Mouse (Mus musculus) lung, postnatal 4 days (tissue): ENCODE results near the gene Ak9.
"Not testable (repeated sequence)": the region's sequence is repeated elsewhere in the genome, so short reads cannot be mapped to it uniquely, and the experiment has no call there.

ENCODE experiments used
- DNase-seq, 2 experiments: peaks; one replicate each; pipeline ENCODE4 v3.0.0; 2021

Gene Ak9

DNA sequence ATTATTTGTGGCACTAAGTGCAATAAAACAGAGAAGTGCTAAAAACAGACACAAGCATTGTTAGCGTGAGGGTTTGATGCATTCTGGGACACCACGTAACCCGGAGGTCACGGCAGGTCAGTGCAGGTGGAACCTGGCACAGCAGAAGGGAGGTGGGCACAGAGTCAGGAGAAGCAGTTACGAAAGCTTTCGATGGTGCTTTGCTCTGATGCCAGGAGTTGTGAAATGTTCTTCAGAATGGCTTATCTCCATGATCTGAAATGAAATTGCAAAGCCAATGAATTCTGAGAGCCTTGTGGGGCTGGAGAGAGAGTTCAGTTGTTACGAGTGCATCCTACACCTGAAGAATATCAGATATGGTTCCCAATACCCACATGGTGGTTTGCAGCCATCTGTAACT, 37.6 kb downstream of the Ak9 start:
- peak; percentile 53 to 61 for DNase-seq

DNA sequence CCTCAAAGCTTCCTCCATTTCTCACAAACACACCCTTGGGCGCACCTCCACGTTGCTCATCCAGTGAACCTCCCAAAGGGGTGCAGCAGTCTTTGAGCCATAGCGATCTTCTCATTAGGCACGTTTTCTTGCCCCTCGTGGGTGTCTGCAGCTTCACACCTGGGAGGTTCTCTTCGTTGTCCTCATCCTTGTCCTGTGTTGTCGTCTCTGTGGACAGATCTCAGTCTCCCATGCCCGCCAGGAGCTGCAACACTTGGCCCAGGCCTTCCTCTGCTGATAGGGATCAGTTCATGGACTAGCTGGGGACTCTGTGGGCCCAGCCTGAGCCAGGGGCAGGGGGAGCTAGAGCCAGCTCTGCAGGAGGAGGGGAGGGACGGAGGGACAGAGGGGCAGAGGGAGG, 61.3 kb downstream of the Ak9 start:
- DNase-seq = no peak

DNA sequence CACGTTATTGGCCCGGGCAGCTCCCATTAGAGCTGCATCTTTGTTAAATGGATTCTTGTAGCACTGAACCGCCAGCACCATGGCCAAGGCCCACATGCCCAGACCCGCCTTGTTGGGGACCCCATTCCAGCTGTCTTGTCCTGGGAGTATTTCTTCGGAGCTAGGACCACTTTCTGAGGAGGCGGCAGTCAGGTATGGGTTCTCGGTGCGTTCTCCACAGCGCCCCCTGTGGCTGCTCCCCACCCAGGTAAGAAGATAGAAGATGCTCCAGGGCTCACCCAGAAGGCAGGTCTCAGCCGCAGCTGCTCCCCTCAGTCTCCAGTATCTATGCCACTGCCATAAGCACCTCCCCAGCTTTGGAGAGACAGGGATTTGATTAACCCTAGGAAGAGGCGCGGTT, 76.7 kb downstream of the Ak9 start:
- no peak for DNase-seq

DNA sequence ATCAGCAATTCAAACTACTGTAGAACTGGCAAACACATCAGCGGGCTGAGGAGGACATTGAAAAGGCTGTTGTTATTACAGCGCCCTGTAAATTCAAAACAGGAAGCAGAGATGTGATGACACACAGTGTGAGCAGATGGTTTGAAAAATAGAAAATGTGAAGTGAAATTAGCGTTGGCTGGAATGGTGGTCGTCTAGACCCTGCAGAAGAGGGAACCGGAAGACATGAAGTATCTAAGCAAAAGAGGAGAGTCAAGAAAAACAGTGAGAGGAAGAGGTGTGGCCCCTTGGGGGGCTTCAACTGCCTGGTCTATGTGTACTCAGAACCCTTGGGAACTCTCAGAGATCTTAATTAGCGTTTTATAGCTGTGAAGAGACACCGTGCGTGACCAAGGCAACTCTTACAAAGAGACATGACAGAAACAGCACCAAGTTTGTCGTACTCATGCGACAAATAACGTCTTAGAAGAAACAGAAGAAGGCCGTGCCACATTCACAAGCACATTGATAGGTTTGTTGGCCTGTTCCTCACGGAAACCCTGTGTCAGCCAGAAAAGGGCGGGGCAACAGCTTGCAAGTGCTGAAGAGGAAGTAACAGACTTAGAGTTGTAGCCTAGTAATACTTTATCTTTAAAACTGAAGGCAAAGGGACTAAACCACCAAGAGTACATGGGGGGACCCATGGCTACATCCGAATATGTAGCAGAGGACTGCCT, 81.9 kb downstream of the Ak9 start:
- DNase-seq = peak; percentile 63 to 67

DNA sequence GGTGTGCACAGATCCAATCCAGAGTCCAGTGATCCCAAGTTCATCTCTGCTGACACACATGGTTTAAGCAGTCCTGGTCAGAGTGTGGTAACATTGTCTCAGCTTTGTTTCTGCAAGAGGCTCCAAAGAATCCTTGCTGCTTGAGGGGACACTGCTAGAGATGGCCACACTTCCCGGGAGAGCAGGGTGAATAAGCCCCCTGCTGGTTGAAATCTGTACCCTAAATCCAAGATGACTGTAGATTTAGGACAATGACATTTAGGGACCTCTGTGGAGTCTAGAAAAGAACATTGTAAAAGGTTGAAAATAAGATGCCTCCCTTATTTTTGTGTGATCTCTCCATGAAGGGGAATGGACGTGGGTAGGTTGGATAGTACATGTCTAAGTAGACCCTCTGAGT, 89.8 kb downstream of the Ak9 start:
- no peak for DNase-seq

DNA sequence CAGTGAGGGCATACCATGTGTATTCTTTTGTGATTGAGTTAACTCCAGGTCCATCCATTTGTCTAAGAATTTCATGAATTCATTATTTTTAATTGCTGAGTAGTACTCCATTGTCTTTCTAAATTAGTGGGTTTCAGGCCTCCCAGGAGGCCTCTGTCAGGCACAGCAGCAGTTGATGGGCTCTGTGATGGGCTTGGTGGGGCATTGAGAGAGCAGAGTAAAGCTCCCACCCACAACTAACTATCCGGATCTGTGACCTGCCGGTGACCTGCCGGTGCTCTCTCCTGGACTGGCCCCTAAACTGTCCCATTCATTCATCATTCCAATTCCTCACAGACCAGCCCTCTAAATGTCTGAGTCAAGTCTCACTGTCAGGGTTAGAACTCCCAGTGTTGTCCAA, 97.3 kb downstream of the Ak9 start:
- no peak for DNase-seq

DNA sequence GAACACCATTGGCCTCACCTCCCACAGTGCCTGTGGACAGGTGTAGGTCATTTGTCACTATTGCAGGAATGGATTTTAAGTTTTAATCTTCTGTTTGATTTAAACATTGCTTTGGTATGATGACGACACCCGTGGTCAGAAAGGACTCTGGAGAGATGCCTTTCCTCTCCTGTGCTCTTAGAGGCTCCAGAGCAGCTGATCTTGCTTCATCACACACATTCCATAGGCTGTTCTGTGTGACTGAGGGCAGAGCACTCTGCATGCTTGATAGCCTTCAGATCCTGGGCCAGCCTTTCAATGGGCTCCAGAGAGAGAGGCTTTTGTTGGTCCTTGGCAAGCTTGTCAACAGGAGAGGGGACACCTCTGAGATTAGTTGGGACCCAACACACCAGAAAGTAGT, 99.6 kb downstream of the Ak9 start:
- DNase-seq = peak; percentile 16 to 38

DNA sequence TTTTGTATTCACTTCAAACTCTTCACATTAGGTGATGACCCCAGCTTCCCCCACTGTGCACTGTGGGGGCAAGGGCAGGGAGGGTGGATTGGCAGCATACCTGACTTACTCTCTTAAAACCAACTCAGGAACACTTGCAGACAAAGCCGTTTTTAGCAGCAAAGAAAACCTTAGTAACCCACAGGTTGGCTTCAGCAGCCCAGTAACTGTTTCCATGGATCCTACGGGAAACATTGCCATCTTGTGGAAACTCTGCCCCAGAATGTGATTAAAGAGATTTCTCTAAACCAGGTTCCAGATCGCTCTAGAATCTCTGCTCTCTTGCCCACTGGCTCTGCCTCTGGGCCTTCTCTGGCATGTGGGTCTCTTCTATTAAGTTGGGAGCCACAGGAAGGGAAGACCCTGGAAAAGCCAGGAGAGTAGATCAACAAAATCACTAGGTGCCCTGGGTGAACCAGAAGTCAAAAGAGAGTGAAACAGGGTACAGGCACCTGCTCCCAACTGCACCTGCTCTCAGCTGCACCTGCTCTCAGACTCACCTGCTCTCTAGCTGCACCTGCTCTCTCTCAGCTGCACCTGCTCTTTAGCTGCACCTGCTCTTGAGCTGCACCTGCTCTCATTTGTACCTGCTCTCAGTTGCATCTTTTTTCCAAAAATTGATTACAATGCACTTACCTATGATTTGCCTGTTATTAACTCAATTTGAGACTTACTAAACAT, 100.3 kb downstream of the Ak9 start:
- peak in 1 of 2 experiments; percentile 9 for DNase-seq

DNA sequence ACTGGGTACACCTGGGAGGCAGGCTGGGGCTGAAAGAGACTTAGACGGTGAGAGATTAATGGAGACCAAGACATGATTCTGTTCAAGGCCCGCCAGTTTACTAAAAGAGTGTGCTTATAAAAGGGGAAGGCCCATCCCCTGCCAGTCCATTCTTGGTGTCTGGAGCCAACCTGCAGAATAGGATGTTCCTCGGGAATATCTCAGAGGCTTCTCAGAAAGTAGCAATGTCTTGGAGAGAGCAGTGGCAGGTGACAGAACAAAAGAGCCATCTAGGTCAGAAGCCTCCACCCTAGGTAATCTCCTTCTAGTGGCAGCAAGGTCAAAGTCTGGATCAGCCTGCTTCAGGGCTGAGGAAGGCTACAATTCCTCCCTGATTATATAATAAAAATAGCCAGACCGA, 106.4 kb downstream of the Ak9 start:
- not testable (repeated sequence) for DNase-seq

DNA sequence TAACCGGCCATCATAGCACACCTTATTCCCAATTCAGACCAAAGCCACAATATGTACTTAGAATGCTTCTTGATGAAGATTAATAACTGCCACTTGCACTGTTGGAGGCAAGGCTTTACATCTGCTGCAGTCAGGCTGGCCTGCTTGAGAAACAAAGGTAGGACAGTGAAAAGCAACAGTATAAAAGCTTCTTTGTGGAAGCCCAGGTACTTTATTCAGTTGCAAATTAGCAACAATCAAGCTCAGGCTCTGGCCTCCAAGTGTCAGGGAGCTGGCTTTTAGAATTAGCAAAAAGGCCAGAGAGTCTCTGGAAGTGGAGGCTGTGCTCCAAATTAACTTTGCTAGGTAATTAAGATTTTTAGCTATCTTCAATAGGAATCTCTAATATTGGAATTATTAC, 107.0 kb downstream of the Ak9 start:
- not testable (repeated sequence) for DNase-seq

DNA sequence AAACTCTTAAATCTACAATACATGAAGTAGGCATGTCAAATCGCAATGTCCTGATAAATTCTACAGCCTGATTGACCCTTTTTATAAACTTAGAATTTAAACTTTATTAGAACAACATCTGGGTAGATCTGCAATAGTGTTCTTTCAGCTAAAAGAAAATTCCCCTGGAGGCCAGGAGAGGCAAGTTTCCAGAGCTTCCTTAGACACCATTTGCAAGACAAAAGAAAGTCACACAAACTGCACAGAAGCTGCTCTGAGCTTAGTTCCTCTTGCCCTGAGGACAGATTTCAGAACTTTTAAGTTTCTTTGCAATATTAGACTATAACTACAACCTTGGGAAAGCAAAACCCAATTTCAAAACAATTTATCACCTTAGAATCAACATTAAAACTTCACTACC, 109.7 kb downstream of the Ak9 start:
- not testable (repeated sequence) for DNase-seq

DNA sequence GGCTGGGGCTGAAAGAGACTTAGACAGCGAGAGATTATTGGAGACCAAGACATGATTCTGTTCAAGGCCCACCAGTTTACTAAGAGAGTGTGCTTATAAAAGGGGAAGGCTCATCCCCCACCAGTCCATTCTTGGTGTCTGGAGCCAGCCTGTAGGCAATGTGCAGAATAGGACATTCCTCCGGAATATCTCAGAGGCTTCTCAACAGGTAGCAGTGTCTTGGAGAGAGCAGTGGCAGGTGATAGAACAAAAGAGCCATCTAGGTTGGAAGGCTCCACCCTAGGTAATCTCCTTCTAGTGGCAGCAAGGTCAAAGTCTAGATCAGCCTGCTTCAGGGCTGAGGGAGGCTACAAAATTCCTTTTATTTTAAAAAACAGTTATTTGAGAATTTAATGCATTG, 111.6 kb downstream of the Ak9 start:
- DNase-seq = not testable (repeated sequence)

DNA sequence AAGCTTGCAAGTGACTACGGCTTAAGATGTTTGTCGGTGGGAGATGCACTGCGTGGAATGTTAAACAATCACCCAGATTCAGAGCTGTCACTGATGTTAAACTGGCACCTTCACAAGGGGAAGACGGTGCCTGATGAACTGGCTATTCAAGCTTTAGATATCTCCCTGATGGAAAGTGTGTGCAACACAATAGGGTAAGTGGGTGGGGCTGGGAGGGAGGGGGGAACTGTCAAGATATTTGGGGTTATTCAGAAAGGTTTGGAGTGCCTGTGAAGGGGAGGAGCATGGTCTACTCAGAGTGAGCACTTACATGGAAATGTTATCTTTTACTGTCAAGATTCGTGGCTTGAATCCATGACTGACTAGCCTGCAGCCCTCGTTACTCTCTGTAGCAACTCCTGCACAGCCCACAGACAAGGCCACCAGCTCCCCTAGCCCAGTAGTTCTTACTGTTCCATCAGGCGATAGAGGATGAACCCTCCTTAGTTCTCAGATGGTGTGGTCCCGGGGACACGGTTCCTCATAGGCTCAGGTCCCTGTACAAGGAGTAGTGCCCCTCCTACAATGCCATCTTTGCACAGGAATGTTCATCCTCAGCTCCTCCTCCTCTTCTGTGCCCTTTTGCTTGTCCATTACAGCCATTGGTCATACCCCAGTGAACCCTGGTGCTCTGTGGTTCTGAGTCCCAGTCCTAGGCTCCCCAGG, 116.9 kb downstream of the Ak9 start:
- DNase-seq = no peak

DNA sequence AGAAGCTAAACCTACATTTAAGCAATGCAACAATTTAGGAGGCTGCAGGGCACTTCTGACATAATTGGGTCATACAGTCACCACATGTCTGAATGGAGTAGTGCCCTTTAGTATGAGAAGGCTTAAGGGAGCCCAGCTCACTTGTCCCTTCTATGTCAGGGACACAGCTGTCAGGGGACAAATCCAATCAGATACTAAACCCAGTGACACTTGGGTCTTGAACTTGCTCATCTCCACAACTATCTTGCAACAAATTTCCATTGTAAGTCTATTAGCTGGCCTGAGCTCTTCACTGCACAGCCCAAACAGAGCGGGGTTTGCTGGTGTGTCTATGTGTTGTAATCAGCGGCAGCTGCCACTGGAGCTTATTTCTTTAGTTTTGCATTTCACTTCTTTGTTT, 119.9 kb downstream of the Ak9 start:
- no peak for DNase-seq

DNA sequence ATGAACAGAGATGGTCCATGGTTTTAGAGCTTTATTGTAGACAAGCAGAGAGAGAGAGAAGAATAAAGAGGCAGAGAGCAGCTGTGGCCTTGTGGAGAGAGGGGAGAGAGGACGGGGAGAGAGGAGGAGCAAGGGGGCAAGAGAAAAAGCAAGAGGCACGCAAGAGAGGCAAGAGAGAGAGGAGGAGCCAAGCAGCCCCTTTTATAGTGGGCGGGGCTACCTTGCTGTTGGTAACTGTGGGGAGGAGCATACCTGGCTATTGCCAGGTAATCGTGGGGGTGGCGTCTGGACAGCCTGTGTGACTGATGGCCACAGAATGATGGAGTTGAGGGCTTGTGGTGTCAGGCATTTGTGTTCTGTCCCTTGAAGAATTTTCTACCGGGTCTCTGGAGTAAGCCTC, 122.6 kb downstream of the Ak9 start:
- no peak for DNase-seq

DNA sequence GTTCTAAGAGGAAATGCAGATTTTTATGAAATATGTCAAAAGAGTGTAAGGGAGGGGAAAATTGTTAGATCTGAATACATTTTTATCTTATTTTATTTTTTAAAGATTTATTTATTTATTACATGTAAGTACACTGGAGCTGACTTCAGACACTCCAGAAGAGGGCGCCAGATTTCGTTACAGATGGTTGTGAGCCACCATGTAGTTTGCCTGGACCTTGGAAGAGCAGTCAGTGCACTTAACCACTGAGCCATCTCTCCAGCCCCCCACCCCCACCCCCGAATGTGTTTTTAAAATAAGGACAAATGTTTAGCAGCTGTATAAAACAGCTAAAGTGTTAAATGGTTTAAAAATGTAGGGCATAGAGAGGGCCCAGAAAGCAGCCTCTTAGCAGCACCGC, 130.8 kb downstream of the Ak9 start:
- DNase-seq = peak; percentile 41 to 73

DNA sequence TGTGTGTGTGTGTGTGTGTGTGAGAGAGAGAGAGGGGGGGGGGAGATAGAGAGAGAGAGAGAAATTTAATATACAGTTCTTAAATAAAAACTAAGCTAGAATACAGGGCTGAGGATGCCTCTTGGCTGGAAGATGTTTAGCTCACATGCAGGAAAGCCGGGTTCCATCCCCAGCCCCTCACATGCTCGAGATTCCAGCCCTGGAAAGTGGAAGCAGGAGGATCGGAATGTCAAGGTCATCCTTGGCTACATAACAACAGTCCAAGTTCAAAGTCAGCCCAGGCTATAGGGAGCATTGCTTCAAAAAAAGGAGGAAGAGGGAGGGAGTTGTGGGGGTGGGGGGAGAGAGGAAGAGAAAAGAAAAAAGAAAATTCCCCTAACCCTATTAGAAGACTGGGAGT, 131.4 kb downstream of the Ak9 start:
- no peak for DNase-seq

DNA sequence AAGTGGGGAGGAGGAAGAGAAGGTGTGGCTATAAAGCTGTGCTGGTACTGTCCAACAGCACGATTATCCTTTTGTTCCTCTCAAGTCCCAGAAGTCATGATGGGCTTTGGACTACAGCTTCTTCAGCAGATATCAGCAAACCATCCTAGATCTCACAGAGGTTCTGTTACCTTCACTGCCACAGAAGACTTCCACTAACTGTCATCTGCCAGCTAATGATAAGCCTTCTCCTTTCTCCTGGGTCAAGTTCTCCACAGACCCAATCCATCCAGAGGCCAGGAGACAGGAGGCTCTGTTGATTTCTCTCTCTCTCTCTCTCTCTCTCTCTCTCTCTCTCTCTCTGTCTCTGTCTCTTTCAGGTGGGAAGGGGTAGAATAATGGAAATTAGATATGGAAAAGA, 144.4 kb downstream of the Ak9 start:
- no peak for DNase-seq

DNA sequence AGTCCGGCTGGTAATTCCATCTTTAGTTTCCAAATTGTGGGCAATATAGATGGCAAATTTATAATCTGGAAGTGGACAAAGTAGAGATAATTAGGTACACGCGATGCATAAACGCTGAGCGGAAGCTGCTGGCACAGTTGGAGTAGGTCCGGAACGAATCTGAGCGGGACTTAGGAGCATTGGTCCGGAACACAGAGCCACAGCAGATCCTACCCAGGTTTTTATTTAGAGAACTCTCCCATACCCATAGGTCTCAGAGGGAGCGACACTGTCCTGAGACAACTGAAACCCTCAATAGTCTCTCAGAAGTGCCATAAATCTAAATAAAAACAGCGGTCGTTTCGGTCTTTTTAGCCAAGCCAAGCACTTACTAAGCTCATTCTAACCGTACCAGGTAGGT, 145.9 kb downstream of the Ak9 start:
- DNase-seq = no peak

DNA sequence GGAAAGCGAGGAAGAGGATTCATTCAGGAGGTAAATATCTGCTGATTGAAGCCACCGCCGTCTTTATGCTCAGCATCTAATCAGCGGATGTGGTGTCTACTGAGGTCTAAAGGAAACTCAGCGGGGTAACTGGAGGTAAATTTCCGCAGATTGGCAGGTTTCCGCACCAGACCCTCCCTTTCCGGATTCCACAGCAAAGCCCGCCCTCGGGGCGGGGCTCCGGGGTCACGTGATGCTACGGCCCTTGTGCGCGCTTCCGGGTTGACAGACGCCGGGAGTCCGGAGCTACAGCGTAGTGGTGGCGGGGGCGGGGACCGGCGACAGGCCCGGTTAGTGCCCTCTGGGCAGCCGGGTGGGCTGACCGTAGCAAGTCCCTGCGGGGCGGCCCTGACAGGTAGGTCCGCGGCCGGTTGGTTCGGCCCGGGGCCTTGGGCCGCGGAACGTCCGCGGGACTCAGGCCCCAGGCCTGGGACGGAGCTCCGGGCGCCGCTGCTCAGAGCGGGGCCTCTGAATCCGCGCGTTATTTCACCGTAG, 146.4 kb downstream of the Ak9 start, which contains the start of gene Zbtb24:
TSS of gene Zbtb24 (plus strand) at position 247 of the 534 bp plus-strand sequence.
- peak; percentile 97 for DNase-seq

DNA sequence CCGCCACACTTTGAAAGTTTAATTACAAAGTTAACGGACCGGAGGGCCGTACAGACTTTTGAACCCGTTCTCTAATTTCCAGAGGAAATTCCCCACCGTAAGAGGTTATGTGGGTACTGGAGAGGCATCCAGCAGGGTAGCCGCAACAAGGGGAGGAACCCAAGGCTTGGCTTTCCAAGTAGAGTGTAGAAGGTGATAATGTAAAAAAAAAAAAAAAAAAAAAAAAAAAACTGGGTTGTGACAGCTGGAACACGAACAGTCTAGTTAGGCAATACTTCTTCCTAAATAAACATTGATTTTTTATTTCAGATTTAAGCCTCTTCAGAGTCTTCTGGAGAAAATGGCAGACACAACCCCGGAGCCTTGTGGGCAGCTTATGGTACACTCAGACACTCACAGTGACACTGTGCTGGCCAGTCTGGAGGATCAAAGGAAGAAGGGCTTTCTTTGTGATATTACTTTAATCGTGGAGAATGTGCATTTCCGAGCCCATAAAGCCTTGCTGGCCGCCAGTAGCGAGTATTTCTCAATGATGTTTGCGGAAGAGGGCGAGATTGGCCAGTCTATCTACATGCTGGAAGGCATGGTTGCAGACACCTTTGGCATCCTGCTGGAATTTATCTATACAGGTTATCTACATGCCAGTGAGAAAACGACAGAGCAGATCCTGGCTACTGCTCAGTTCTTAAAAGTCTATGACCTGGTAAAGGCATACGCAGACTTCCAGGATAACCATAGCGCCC, 147.2 kb downstream of the Ak9 start:
- DNase-seq = no peak

DNA sequence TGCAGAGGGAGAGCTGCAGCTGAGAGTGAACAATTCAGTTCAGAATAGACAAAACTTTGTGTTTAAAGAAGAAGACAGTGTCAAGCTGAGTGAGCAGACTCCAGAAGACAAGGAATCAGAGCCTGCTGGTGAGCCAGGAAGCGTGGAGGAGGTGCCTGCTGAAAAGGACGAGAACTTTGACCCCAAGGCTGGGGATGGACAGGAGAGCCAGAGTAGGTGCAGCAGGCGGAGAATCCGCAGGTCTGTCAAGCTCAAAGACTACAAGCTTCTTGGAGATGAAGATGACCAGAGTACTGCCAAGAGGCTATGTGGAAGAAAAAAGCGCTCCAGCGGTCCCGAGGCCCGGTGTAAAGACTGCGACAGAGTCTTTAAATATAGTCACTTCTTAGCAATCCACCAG, 147.9 kb downstream of the Ak9 start:
- DNase-seq = no peak

DNA sequence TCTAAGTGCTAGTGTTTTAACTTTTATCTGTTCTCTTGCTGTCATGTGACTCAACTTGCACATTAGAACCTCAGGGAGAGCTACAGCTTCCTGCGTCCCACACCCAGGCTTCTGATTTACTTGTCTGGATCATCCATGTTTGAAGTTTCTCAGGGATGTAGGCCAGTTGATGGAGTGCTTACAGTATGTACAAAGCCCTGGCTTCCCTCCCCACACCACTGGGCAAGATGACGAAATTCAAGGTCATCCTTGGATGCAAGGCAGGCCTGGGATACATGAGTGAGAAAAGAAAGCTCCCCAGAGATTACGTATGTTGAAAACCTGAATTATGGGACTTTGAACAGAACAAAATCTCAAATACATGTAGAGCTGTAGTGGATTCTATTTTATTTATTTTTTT, 149.0 kb downstream of the Ak9 start:
- no peak for DNase-seq
